Mouse (Mus musculus): ENCODE measurements at regions not wholly inside any gene's neighbourhood (a gene's known extent, or its start where the extent isn't known, plus 50 kb on each side); places are given as distances from the start of the nearest gene placed in this dataset.
A peak's percentile ranks its signal among the peaks of the same experiment; 100 is the strongest.

GRCm38 (mm10) chr19:14124250-14124827 is 211.0 kb downstream of the Olfr1505 start:
- H3K36me3 ChIP-seq = no peaks in the 10 kb centered on the region
- no peak overlapping the region for H3K27ac ChIP-seq
- 53% methylated on average over 5 of the region's 5 CpGs for WGBS
- no peak for ATAC-seq (ENCODE audit: low FRiP score)
- peaks cover 4% of the 10 kb centered on the region; the same call in 1 of the 2 replicates for H3K27me3 ChIP-seq
- no peak overlapping the region for H3K4me3 ChIP-seq
- peaks cover 15% of the 10 kb centered on the region for H3K4me1 ChIP-seq (replicated peaks)
- peak overlapping the region; percentile 38; the same call in 1 of the 2 replicates for H3K4me2 ChIP-seq
- H3K9me3 ChIP-seq = no peaks in the 10 kb centered on the region
- no peak overlapping the region for H3K9ac ChIP-seq

DNA sequence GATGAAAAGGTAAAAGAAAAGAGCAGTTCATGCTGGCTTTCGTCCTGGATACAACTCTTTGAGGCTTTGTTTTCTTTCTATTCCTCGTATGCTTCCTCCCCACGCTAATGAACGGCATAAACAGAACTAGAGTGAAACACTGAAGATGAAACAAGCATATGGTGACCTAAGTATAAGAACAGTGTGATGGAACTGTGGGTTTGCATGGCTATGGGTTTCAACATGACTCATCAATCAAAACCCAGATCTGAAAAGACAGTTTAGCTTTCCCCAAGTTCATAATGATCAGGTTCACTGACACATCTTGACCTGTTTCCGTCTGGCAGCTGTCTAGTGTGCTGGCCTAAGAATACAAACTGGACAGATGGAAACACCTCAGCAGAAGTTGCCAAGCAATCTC is 211.7 kb downstream of the Olfr1505 start:
- ATAC-seq (ENCODE audit: low FRiP score) = no peak
- Histone ChIP-seq H3K4me3 (no peak overlapping the region), H3K9me3 (no peaks in the 10 kb centered on the region), H3K4me1 (replicated peaks) (peaks cover 15% of the 10 kb centered on the region), H3K9ac (no peak overlapping the region), H3K27ac (no peak overlapping the region), H3K27me3 (peaks cover 4% of the 10 kb centered on the region; the same call in 1 of the 2 replicates), H3K36me3 (no peaks in the 10 kb centered on the region), H3K4me2 (no peak overlapping the region)
- WGBS = 61% methylated on average over 5 of the region's 5 CpGs

- no peaks in the 10 kb centered on the region for H3K27me3 ChIP-seq
- no peak overlapping the region for H3K27ac ChIP-seq
- no peaks in the 10 kb centered on the region for H3K9me3 ChIP-seq
- ATAC-seq (ENCODE audit: low FRiP score) = no peak
- no peak overlapping the region for H3K4me3 ChIP-seq
- H3K4me2 ChIP-seq = no peak overlapping the region
- no peaks in the 10 kb centered on the region for H3K36me3 ChIP-seq
- 69% methylated on average over 8 of the region's 8 CpGs for WGBS
- no peak overlapping the region for H3K9ac ChIP-seq
- H3K4me1 ChIP-seq (replicated peaks) = peaks cover 8% of the 10 kb centered on the region
Observed at GRCm38 (mm10) chr19:14128397-14129209, 215.3 kb downstream of the Olfr1505 start.

GRCm38 (mm10) chr19:14161217-14161616 is 247.9 kb downstream of the Olfr1505 start:
- no peaks in the 10 kb centered on the region for H3K27me3 ChIP-seq
- ATAC-seq (ENCODE audit: low FRiP score) = no peak
- WGBS = 75% methylated on average over 3 of the region's 3 CpGs
- H3K4me2 ChIP-seq = no peak overlapping the region
- H3K9ac ChIP-seq = no peak overlapping the region
- no peak overlapping the region for H3K4me3 ChIP-seq
- H3K4me1 ChIP-seq (replicated peaks) = 0 out of 2 replicates have a peak, but pooled peaks cover 3% of the 10 kb centered on the region
- H3K36me3 ChIP-seq = no peaks in the 10 kb centered on the region
- no peak overlapping the region for H3K27ac ChIP-seq
- no peaks in the 10 kb centered on the region for H3K9me3 ChIP-seq

DNA sequence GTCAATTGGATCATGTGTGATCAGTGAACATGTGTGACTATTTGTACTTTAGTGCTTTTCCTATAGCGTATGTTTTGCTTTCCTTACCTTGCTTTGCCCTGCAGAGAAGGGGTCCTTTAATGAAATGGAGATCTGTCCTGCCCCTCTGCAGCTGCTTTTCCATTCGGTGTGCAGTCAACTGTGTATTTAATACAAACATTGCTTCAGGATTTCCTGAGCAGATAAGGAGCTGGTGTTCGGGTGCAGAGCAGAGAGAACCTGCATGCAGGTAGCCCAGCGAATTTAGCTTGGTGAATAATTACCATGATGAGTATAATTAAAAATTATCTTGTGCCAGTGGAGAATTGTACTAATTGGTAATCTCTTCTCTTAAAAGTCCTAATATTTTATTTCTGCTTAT is 249.4 kb downstream of the Olfr1505 start:
- no peaks in the 10 kb centered on the region for H3K27me3 ChIP-seq
- WGBS = 48% methylated on average over 4 of the region's 4 CpGs
- H3K27ac ChIP-seq = no peak overlapping the region

DNA sequence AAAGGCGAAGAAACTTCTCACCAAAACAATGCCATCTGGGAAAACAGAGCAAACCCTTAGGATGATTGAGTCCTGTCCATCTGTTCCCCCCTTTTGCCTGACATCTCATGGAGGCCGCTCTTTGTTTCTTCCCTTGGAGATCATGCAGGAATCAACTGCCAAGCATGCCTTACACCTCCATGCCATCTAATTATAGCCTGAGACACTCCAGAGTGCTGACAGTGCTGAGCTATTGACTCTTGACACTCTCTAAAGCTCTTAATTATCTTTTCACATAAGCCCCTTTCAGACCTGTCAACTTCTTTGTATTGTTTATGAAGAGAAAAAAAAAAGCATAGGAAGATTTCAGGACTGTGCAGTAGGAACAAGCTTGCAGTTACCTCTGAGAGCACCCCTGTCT is 252.4 kb downstream of the Olfr1505 start:
- 65% methylated on average over 2 of the region's 2 CpGs for WGBS
- H3K4me3 ChIP-seq = no peak overlapping the region
- no peak overlapping the region for H3K4me2 ChIP-seq
- H3K27me3 ChIP-seq = no peaks in the 10 kb centered on the region
- H3K27ac ChIP-seq = no peak overlapping the region
- no peaks in the 10 kb centered on the region for H3K36me3 ChIP-seq
- H3K9ac ChIP-seq = no peak overlapping the region
- 0 out of 2 replicates have a peak, but pooled peaks cover 3% of the 10 kb centered on the region for H3K4me1 ChIP-seq (replicated peaks)
- ATAC-seq (ENCODE audit: low FRiP score) = no peak
- H3K9me3 ChIP-seq = no peaks in the 10 kb centered on the region

More for the DNA sequence above, 249.4 kb downstream of the Olfr1505 start:
- ATAC-seq (ENCODE audit: low FRiP score) = no peak
- H3K4me1 ChIP-seq (replicated peaks) = 0 out of 2 replicates have a peak, but pooled peaks cover 3% of the 10 kb centered on the region
- H3K36me3 ChIP-seq = no peaks in the 10 kb centered on the region
- H3K4me2 ChIP-seq = no peak overlapping the region
- H3K4me3 ChIP-seq = no peak overlapping the region
- no peak overlapping the region for H3K9ac ChIP-seq
- no peaks in the 10 kb centered on the region for H3K9me3 ChIP-seq

DNA sequence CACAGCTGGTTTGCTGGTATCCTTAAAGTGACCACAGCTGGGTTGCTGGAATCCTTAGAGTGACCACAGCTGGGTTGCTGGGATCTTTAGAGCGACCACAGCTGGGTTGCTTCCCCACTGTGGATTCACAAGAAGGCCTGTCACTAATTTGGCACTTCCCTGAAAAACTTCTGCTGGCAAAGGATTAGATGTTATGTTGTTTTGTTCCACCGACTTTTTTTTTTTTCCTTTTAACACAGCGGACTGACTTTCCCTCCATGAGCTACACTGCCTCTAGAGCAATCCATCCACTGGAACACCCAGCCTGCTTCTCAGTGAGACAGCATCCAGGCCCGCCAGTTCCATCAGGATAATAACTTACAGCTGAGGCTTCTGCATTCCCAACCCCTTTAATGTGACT is 266.9 kb downstream of the Olfr1505 start:
- Histone ChIP-seq H3K4me2 (no peak overlapping the region), H3K36me3 (no peaks in the 10 kb centered on the region), H3K27ac (no peak overlapping the region), H3K4me1 (replicated peaks) (0 out of 2 replicates have a peak, but pooled peaks cover 4% of the 10 kb centered on the region), H3K9ac (no peak overlapping the region), H3K4me3 (no peak overlapping the region), H3K27me3 (no peaks in the 10 kb centered on the region), H3K9me3 (no peaks in the 10 kb centered on the region)
- 23% methylated on average over 4 of the region's 4 CpGs for WGBS
- no peak for ATAC-seq (ENCODE audit: low FRiP score)

GRCm38 (mm10) chr19:14180956-14181355 is 267.6 kb downstream of the Olfr1505 start:
- Histone ChIP-seq H3K27ac (no peak overlapping the region), H3K36me3 (no peaks in the 10 kb centered on the region), H3K4me1 (replicated peaks) (0 out of 2 replicates have a peak, but pooled peaks cover 4% of the 10 kb centered on the region), H3K4me2 (no peak overlapping the region), H3K27me3 (no peaks in the 10 kb centered on the region), H3K9ac (no peak overlapping the region), H3K4me3 (no peak overlapping the region), H3K9me3 (no peaks in the 10 kb centered on the region)
- ATAC-seq (ENCODE audit: low FRiP score) = no peak
- 72% methylated on average over 3 of the region's 3 CpGs for whole genome bisulfite sequencing

- Histone ChIP-seq H3K4me1 (replicated peaks) (0 out of 2 replicates have a peak, but pooled peaks cover 4% of the 10 kb centered on the region), H3K36me3 (no peaks in the 10 kb centered on the region), H3K9me3 (no peaks in the 10 kb centered on the region), H3K4me3 (no peak overlapping the region), H3K27me3 (no peaks in the 10 kb centered on the region), H3K27ac (no peak overlapping the region), H3K9ac (no peak overlapping the region), H3K4me2 (no peak overlapping the region)
- ATAC-seq (ENCODE audit: low FRiP score) = no peak
- WGBS = 84% methylated on average over 6 of the region's 6 CpGs
Observed at GRCm38 (mm10) chr19:14181661-14182415, 268.5 kb downstream of the Olfr1505 start.

DNA sequence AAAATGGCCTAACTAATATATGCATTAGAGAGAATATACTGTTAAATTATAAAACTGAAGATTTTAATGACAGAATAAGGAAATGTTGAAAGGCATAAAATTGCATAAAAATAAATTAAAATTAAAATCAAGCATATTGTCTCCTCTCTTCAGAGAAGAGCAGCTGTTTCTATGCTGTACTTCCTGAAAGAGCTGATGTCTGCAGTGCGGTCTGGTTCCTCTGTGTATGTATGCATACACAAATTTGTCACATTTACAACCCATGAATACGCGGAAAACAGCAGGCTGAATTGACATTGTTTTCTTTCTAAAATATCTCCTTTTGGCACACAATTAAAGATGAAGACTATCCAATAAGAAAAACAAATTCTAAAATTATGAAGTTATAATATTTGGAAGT is 278.5 kb downstream of the Olfr1505 start:
- ATAC-seq (ENCODE audit: low FRiP score) = no peak
- no peaks in the 10 kb centered on the region for H3K36me3 ChIP-seq
- H3K9me3 ChIP-seq = no peaks in the 10 kb centered on the region
- H3K4me2 ChIP-seq = no peak overlapping the region
- H3K4me1 ChIP-seq (replicated peaks) = no peaks in the 10 kb centered on the region
- H3K4me3 ChIP-seq = no peak overlapping the region
- 95% methylated on average over 3 of the region's 3 CpGs for WGBS
- H3K9ac ChIP-seq = no peak overlapping the region
- no peak overlapping the region for H3K27ac ChIP-seq
- no peaks in the 10 kb centered on the region for H3K27me3 ChIP-seq

DNA sequence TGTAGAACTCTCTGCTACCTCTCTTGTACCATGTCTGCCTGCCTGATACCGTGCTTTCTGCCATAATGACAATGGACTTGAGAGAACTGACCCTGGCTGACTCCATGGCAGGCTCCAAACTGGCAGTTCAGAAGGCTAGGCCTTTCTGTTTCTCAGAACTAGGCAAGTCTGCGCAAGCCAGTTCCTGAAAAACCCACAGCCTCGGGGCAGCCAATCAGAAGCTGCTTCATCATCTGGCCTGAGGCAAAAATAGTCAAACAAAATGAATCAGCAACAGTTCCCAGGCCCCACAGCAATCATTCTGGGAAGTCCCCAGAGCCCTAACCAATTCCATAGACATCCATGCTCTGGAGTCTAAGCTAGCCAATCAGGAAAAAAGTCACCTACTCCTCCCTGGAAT is 284.5 kb downstream of the Olfr1505 start:
- no peak overlapping the region for H3K9ac ChIP-seq
- no peaks in the 10 kb centered on the region for H3K4me1 ChIP-seq (replicated peaks)
- H3K4me3 ChIP-seq = no peak overlapping the region
- no peak for ATAC-seq (ENCODE audit: low FRiP score)
- 85% methylated on average over 3 of the region's 3 CpGs for WGBS
- no peak overlapping the region for H3K4me2 ChIP-seq
- H3K27me3 ChIP-seq = no peaks in the 10 kb centered on the region
- H3K9me3 ChIP-seq = no peaks in the 10 kb centered on the region
- H3K27ac ChIP-seq = no peak overlapping the region
- H3K36me3 ChIP-seq = no peaks in the 10 kb centered on the region

GRCm38 (mm10) chr19:14220507-14220909 is 307.2 kb downstream of the Olfr1505 start:
- 82% methylated on average over 4 of the region's 4 CpGs for WGBS
- ATAC-seq (ENCODE audit: low FRiP score) = no peak
- H3K4me2 ChIP-seq = no peak overlapping the region
- H3K27me3 ChIP-seq = no peaks in the 10 kb centered on the region
- no peak overlapping the region for H3K9ac ChIP-seq
- H3K9me3 ChIP-seq = no peaks in the 10 kb centered on the region
- H3K4me1 ChIP-seq (replicated peaks) = no peaks in the 10 kb centered on the region
- H3K36me3 ChIP-seq = no peaks in the 10 kb centered on the region
- no peak overlapping the region for H3K27ac ChIP-seq
- no peak overlapping the region for H3K4me3 ChIP-seq

All from hindbrain, embryonic 13.5 days (tissue).